Mouse (Mus musculus) G1E-ER4 (cell line): Measurements from ENCODE around the gene St6galnac4. TPM values are rescaled to one million over a fixed set of nuclear protein-coding genes. Genes with fewer than 3 reads are reported as not detected.

Source experiments
- GATA1 ChIP-seq: IDR thresholded peaks from one replicate; pipeline ENCODE4 v1.8.0; 2012; ENCODE audit warnings: low read length, inconsistent platforms
- polyA plus RNA-seq: library from polyadenylated mRNA; stranded (reverse); fragments of >175 nt; gene quantifications from 2 replicates; pipeline ENCODE4 v1.2.3, GENCODE M21; 2012

St6galnac4 gene
- polyA plus RNA-seq, 1 experiment = 29.4 TPM

DNA sequence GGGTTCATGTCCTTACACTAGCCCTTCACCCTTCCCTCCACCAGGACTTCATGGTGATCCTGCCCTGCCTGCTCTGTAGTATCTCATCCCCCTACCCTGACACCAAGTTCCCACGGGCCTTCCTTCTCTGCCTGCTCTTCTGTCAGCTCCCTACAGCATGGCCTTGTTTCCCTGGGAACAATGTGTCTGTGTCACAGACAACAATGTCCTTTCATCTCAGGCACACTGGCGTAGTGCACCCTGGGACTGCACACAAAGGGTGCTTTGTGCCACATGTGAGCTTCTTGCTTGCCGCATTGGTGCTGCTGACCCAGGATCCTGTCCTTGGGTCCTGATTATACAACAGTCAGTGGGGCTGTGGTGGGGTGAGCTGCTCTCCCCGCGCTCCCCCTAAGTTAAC lies 27.3 kb upstream of the St6galnac4 start:
- TF ChIP-seq GATA1 = no peak

DNA sequence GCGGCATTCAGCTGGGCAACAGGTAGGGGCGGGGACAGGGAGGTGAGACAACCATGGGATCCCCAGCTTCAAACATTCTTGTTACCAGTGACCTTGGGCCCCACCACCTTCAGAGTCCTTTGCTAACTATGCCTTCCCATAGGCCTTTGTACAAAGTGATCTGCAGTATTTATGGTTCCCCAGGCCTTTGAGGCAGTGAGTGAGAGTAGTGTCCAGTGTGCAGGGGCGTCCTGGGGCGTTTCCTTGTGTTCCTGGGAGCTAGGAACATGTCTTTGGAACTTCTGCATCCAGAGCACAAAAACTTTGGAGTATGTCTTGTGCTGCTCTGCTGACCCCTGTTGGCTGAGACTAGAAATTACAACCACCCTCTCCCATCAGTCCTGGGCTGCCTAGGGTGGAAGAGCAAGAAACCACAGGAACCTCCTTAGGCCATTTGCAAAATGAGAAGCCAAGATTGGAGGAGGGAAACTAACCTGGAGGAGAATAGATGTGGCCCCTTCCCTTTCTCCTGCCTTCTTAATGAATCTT lies 20.3 kb upstream of the St6galnac4 start:
- TF ChIP-seq GATA1 = no peak

DNA sequence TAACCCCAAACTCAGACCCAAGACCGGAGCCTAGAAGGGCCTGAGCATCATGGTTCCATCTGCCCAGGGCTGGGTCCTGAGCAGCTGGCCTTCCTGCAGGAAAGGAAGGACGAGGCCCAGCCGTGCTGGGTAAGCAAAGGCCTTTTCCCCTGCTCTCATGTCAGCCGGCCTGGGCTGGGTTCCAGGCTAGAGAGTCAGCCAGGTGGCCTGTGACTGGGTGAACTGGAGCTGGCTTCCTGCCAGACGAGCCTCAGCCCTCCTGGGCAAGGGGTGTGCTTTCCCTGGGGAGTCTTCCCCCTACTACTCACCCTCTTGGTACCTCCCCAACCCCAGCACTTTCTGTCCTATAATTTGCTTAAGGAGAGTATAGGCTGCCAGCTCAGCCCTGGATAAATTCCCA lies 18.7 kb upstream of the St6galnac4 start:
- TF ChIP-seq GATA1 = no peak

DNA sequence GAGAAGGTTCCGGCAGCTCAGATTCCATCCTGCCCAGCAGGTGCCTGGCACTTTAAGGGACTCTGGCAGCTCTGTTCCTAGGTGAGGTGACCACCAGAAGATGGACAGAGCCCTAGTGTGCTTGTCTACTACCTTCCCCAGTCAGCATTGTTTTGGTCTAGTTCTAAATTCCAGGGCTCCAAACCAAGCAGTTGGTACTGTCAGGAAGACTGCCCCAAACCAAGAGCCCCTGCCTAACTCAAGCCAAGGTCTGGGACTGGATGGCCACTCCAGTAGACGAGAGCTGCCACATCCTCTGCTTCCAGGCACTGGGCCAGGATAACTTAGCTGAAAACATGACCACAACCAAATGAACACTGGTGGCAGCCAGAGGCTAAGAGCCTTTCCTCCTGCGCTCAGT lies 18.0 kb upstream of the St6galnac4 start:
- TF ChIP-seq GATA1 = no peak

DNA sequence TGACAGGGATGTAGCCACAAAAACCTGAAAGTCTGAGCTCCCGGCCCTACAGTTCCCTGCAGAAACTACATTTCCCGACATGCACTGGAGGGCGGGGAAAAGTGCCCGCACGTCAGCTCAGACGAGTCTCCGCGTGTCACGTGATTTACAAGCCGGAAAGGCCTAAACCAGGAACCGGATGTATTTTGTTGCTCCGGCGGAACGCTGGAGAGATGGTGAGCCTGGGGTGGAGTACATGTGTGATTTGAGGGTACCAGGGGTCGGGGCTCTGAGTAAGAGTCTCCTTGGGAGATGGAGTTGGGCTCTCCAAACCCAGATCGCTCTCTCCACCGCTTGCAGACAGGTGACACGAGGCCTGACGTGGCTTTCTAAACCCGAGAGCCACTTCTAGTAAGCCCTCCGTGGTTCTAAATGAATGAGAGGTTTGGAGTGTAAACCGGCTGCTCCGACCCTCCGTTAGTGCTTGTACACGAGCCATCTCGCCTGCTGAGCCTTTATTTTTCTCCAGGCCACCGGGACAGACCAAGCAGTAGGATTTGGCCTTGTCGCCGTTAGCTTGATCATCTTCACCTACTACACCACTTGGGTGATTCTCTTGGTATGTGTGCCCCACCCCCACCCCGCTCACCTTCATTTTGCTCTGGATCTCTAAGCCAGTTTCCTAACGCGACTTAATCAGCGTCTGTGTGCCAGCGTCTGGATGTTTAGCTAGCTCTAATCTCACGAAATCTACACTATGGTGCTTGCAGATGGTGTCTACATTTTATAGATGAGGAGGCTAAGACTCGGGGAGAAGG lies 16.0 kb upstream of the St6galnac4 start, which contains the start of gene Dpm2:
Gene Dpm2 (plus strand): TSS at position 161 of the 797 bp plus-strand sequence.
- TF ChIP-seq GATA1 = no peak

- TF ChIP-seq GATA1 = no peak
Measured at GRCm38 (mm10) chr2:32572196-32572595, 14.7 kb upstream of the St6galnac4 start.

GRCm38 (mm10) chr2:32574497-32574896 lies 12.4 kb upstream of the St6galnac4 start, which contains the start of gene Pip5kl1:
Gene Pip5kl1, plus strand, starts transcription at chr2:32574797.
- no peak for TF ChIP-seq GATA1

DNA sequence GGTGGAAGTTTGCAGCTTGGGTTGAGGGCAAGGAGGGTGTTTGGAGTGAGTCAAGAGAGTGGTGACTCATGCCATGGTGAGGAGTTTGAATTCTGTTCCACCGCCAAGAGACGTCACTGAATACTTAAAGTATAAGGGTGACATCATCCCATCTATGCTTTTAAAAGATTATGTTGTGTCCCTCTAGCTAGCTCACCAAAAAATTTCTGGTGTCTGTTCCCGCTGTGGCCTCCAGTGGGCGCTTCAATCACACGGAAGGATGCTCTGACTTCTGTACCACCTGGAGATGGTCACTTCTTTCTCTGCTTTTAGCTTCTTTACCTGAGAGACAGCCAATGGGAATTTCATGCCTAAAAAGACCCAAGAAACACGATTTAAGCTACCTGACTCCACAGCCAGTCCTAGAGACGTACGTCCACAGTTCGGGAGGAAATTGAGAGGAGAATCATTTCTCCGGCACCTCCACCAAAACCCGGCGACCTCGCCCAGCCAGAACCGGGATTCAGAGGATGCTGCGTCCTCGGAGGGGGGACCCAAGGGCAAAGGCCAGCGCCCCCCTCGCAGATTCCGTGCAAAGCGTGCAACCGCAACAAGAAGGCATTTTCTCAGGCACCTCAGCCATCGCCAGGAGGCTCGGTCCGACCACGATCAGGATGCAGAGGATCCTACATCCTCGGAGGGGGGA lies 11.9 kb upstream of the St6galnac4 start:
- no peak for TF ChIP-seq GATA1

- TF ChIP-seq GATA1 = no peak
Measured at GRCm38 (mm10) chr2:32575586-32576160, 11.2 kb upstream of the St6galnac4 start, which contains the start of gene 9430097D07Rik. Gene 9430097D07Rik, minus strand, starts transcription at chr2:32575684.

- no peak for TF ChIP-seq GATA1
Measured at GRCm38 (mm10) chr2:32576532-32576931, 10.4 kb upstream of the St6galnac4 start.

- TF ChIP-seq GATA1 = no peak
Measured at GRCm38 (mm10) chr2:32578146-32579046, 8.5 kb upstream of the St6galnac4 start.

DNA sequence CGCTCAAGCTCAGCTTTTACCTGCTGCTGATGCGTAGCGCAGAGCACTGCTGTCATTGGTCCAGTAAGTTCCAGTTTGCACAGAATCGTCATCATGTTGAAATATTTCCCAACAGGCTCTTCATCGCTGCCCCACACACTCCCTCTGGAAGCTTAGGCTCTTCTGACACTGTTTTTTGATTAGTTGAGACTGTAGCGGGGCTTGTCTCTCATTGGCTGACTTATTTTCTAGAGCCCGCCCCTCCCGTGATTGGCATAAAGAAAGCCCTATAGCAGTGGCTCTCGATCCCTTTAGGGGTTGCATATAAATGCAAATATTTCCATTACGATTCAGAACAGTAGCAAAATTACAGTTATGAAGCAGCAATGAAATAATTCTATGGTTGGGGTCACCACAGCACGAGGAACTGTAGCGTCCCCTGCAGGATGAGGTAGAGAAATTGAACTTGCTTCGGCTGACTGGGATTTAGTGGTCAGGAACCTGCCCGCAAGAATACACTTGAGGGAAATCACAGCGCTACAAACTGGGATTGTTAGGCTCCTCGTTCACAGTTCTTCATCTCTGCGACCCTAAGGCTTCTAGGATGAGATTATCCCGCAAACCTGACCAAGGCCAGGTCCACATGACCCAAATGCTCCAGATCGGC lies 5.3 kb upstream of the St6galnac4 start:
- no peak for TF ChIP-seq GATA1

- no peak for TF ChIP-seq GATA1
Measured at GRCm38 (mm10) chr2:32582830-32583799, 3.8 kb upstream of the St6galnac4 start.
